Mouse (Mus musculus) neural tube, embryonic 14.5 days (tissue): ENCODE results near the gene Kcna5. TPM values are rescaled to one million over a fixed set of nuclear protein-coding genes. Genes with fewer than 3 reads are reported as not detected.

ENCODE experiments used
- ATAC-seq: fragments of 200-750 bp; cut with Nextera tagmentation; 2 replicates; pipeline ENCODE4 v1.8.0; 2017; ENCODE audit warnings: low read depth, mild to moderate bottlenecking, moderate TSS enrichment, moderate library complexity
- H3K27ac ChIP-seq: fragments of 300-500 bp; sonication (generic); 2 replicates; pipeline ENCODE4 v1.5.1; 2014; ENCODE audit warnings: low read depth, mild to moderate bottlenecking, control low read depth, low read length, moderate library complexity, mixed read lengths
- H3K27me3 ChIP-seq: fragments of 300-500 bp; sonication (generic); 2 replicates; pipeline ENCODE4 v1.6.1; 2014; ENCODE audit warnings: low read length; ENCODE audit not compliant: control insufficient read depth, insufficient read depth
- H3K36me3 ChIP-seq: fragments of 300-500 bp; sonication (generic); 2 replicates; pipeline ENCODE4 v1.6.1; 2014; ENCODE audit warnings: low read length, mixed read lengths; ENCODE audit not compliant: control insufficient read depth, insufficient read depth
- H3K4me1 ChIP-seq: fragments of 300-500 bp; sonication (generic); 2 replicates; pipeline ENCODE4 v1.6.1; 2014; ENCODE audit warnings: low read length; ENCODE audit not compliant: control insufficient read depth, insufficient read depth
- H3K4me2 ChIP-seq: fragments of 300-500 bp; sonication (generic); 2 replicates; pipeline ENCODE4 v1.6.1; 2014; ENCODE audit warnings: mild to moderate bottlenecking, low read depth, low read length, control low read depth
- H3K4me3 ChIP-seq: fragments of 300-500 bp; sonication (generic); 2 replicates; pipeline ENCODE4 v1.5.1; 2014; ENCODE audit warnings: low read depth, low read length, control low read depth, mixed read lengths
- H3K9ac ChIP-seq: fragments of 300-500 bp; sonication (generic); replicated peaks from 2 replicates; pipeline ENCODE4 v1.6.1; 2014; ENCODE audit warnings: low read depth, mild to moderate bottlenecking, control low read depth, low read length, mixed read lengths
- H3K9me3 ChIP-seq: fragments of 300-500 bp; sonication (generic); 2 replicates; pipeline ENCODE4 v1.6.1; 2016; ENCODE audit warnings: low read length; ENCODE audit not compliant: control insufficient read depth
- WGBS: fragments of 180-500 bp; shearing (Covaris S2); extraction: QIAGEN DNeasy Blood & Tissue Kit; methylation state at CpG from one replicate; pipeline ENCODE4 v1.1.7; 2014; 5-methylcytosine and 5-hydroxymethylcytosine counted together
- polyA plus RNA-seq: library from polyadenylated mRNA; unstranded; fragments of >200 nt; fragmentation: Nextera tagmentation; extraction: Ambion mirVana; gene quantifications from 2 replicates; pipeline ENCODE4 v1.2.1, GENCODE M21; 2014

Gene Kcna5
- polyA plus RNA-seq, 1 experiment from 2014 or later, result 2.2 TPM

GRCm38 (mm10) chr6:126497878-126498277 lies 37.3 kb downstream of the Kcna5 start:
- Histone ChIP-seq H3K27me3 (no peaks in the 10 kb centered on the region), H3K4me2 (no peak overlapping the region), H3K4me3 (no peak overlapping the region), H3K27ac (no peak overlapping the region), H3K9ac (no peak overlapping the region), H3K4me1 (no peaks in the 10 kb centered on the region), H3K36me3 (no peaks in the 10 kb centered on the region), H3K9me3 (no peaks in the 10 kb centered on the region)
- peak; percentile 68; the same call in 1 of the 2 replicates for ATAC-seq
- 63% methylated on average over 5 of the region's 5 CpGs for WGBS

GRCm38 (mm10) chr6:126497173-126497839 lies 37.9 kb downstream of the Kcna5 start:
- no peaks in the 10 kb centered on the region for H3K9me3 ChIP-seq
- H3K4me2 ChIP-seq, result no peak overlapping the region
- no peak overlapping the region for H3K9ac ChIP-seq
- no peak overlapping the region for H3K27ac ChIP-seq
- H3K4me3 ChIP-seq, result no peak overlapping the region
- no peak for ATAC-seq
- H3K4me1 ChIP-seq, result no peaks in the 10 kb centered on the region
- H3K36me3 ChIP-seq, result no peaks in the 10 kb centered on the region
- WGBS, result 39% methylated on average over 6 of the region's 6 CpGs
- H3K27me3 ChIP-seq, result no peaks in the 10 kb centered on the region

- Histone ChIP-seq H3K9ac (no peak overlapping the region), H3K36me3 (no peaks in the 10 kb centered on the region), H3K27me3 (no peaks in the 10 kb centered on the region), H3K4me1 (no peaks in the 10 kb centered on the region), H3K27ac (no peak overlapping the region), H3K9me3 (no peaks in the 10 kb centered on the region), H3K4me2 (no peak overlapping the region), H3K4me3 (no peak overlapping the region)
- ATAC-seq, result no peak
- WGBS, result 71% methylated on average over 4 of the region's 4 CpGs
These were observed 48.1 kb downstream of the Kcna5 start for GRCm38 (mm10) chr6:126487136-126487535.

GRCm38 (mm10) chr6:126484887-126485286 lies 50.3 kb downstream of the Kcna5 start:
- Histone ChIP-seq H3K27me3 (no peaks in the 10 kb centered on the region), H3K27ac (no peak overlapping the region), H3K36me3 (no peaks in the 10 kb centered on the region), H3K4me3 (no peak overlapping the region), H3K4me1 (no peaks in the 10 kb centered on the region), H3K9ac (no peak overlapping the region), H3K4me2 (no peak overlapping the region), H3K9me3 (no peaks in the 10 kb centered on the region)
- WGBS, result 58% methylated on average over 4 of the region's 4 CpGs
- no peak for ATAC-seq

GRCm38 (mm10) chr6:126483264-126483867 lies 51.8 kb downstream of the Kcna5 start:
- WGBS, result 62% methylated on average over 11 of the region's 11 CpGs
- ATAC-seq, result no peak

More at GRCm38 (mm10) chr6:126483264-126483867, 51.8 kb downstream of the Kcna5 start:
- no peak overlapping the region for H3K9ac ChIP-seq
- H3K4me2 ChIP-seq, result no peak overlapping the region
- no peaks in the 10 kb centered on the region for H3K27me3 ChIP-seq
- H3K9me3 ChIP-seq, result no peaks in the 10 kb centered on the region
- H3K36me3 ChIP-seq, result no peaks in the 10 kb centered on the region
- H3K4me3 ChIP-seq, result no peak overlapping the region
- H3K4me1 ChIP-seq, result no peaks in the 10 kb centered on the region
- H3K27ac ChIP-seq, result no peak overlapping the region

Other genes with a start within 250 kb of the Kcna5 start
- gene Kcna1, start 111.0 kb upstream of the Kcna5 start, polyA plus RNA-seq, result 3.1 and 3.4 TPM in 2 replicates
- gene Kcna6, start 205.3 kb upstream of the Kcna5 start, polyA plus RNA-seq, result 18.4 and 28.6 TPM in 2 replicates